Mouse (Mus musculus): ENCODE measurements around the gene Rnf151. TPM values are rescaled to one million over a fixed set of nuclear protein-coding genes. Genes with fewer than 3 reads are reported as not detected.
A peak's percentile ranks its signal among the peaks of the same experiment; 100 is the strongest.

Gene Rnf151
- polyA plus RNA-seq, 1 experiment from 2014 or later, result 0.36 TPM

- 21% methylated on average over 23 of the region's 23 CpGs for WGBS
- Histone ChIP-seq H3K36me3 (ENCODE audit: control insufficient read depth, insufficient read depth, low read length) (no peaks in the 10 kb centered on the region), H3K9ac (ENCODE audit: low read length) (peak overlapping the region; percentile 43; the same call in 1 of the 2 replicates), H3K27me3 (ENCODE audit: control insufficient read depth, insufficient read depth, low read length) (peaks cover 32% of the 10 kb centered on the region), H3K27ac (ENCODE audit: low read depth, low read length) (no peak overlapping the region), H3K4me2 (ENCODE audit: low read depth, low read length, severe bottlenecking) (peak overlapping the region; percentile 44), H3K4me1 (replicated peaks; ENCODE audit: control insufficient read depth, insufficient read depth, low read length) (0 out of 2 replicates have a peak, but pooled peaks cover 7% of the 10 kb centered on the region), H3K9me3 (ENCODE audit: control insufficient read depth, low read length) (no peaks in the 10 kb centered on the region), H3K4me3 (ENCODE audit: low read depth, low read length) (peak overlapping the region; percentile 22; the same call in 1 of the 2 replicates)
- no peak for ATAC-seq (replicated peaks; ENCODE audit: low FRiP score)
- no peak for DNase-seq (ENCODE audit: low spot score)
Observed at GRCm38 (mm10) chr17:24687599-24687998, 30.3 kb downstream of the Rnf151 start.

GRCm38 (mm10) chr17:24687146-24687595 is 30.7 kb downstream of the Rnf151 start:
- Histone ChIP-seq H3K9ac (ENCODE audit: low read length) (peak overlapping the region; percentile 43; the same call in 1 of the 2 replicates), H3K36me3 (ENCODE audit: control insufficient read depth, insufficient read depth, low read length) (no peaks in the 10 kb centered on the region), H3K4me3 (ENCODE audit: low read depth, low read length) (peak overlapping the region; percentile 22; the same call in 1 of the 2 replicates), H3K4me1 (replicated peaks; ENCODE audit: control insufficient read depth, insufficient read depth, low read length) (0 out of 2 replicates have a peak, but pooled peaks cover 7% of the 10 kb centered on the region), H3K27ac (ENCODE audit: low read depth, low read length) (no peak overlapping the region), H3K9me3 (ENCODE audit: control insufficient read depth, low read length) (no peaks in the 10 kb centered on the region), H3K4me2 (ENCODE audit: low read depth, low read length, severe bottlenecking) (peak overlapping the region; percentile 44), H3K27me3 (ENCODE audit: control insufficient read depth, insufficient read depth, low read length) (peaks cover 32% of the 10 kb centered on the region)
- 1% methylated on average over 24 of the region's 25 CpGs for WGBS
- ATAC-seq (replicated peaks; ENCODE audit: low FRiP score) (peak; percentile 59), DNase-seq (ENCODE audit: low spot score) (peak; percentile 74)

- H3K4me1 ChIP-seq (replicated peaks; ENCODE audit: control insufficient read depth, insufficient read depth, low read length), result 0 out of 2 replicates have a peak, but pooled peaks cover 7% of the 10 kb centered on the region
- 20% methylated on average over 16 of the region's 16 CpGs for WGBS
Observed at GRCm38 (mm10) chr17:24686514-24686913, 31.3 kb downstream of the Rnf151 start.

GRCm38 (mm10) chr17:24677500-24678080 is 40.3 kb downstream of the Rnf151 start:
- WGBS, result 93% methylated on average over 24 of the region's 24 CpGs
- DNase-seq (ENCODE audit: low spot score) (no peak), ATAC-seq (replicated peaks; ENCODE audit: low FRiP score) (no peak)
- peaks cover 13% of the 10 kb centered on the region; the same call in 1 of the 2 replicates for H3K36me3 ChIP-seq (ENCODE audit: control insufficient read depth, insufficient read depth, low read length)
- H3K9me3 ChIP-seq (ENCODE audit: control insufficient read depth, low read length), result no peaks in the 10 kb centered on the region
- no peaks in the 10 kb centered on the region for H3K27me3 ChIP-seq (ENCODE audit: control insufficient read depth, insufficient read depth, low read length)
- no peak overlapping the region for H3K4me3 ChIP-seq (ENCODE audit: low read depth, low read length)
- no peak overlapping the region for H3K4me2 ChIP-seq (ENCODE audit: low read depth, low read length, severe bottlenecking)
- no peaks in the 10 kb centered on the region for H3K4me1 ChIP-seq (replicated peaks; ENCODE audit: control insufficient read depth, insufficient read depth, low read length)
- H3K27ac ChIP-seq (ENCODE audit: low read depth, low read length), result no peak overlapping the region
- no peak overlapping the region for H3K9ac ChIP-seq (ENCODE audit: low read length)

More at GRCm38 (mm10) chr17:24686514-24686913, 31.3 kb downstream of the Rnf151 start:
- Histone ChIP-seq H3K9me3 (ENCODE audit: control insufficient read depth, low read length) (no peaks in the 10 kb centered on the region), H3K4me2 (ENCODE audit: low read depth, low read length, severe bottlenecking) (peak overlapping the region; percentile 32), H3K36me3 (ENCODE audit: control insufficient read depth, insufficient read depth, low read length) (no peaks in the 10 kb centered on the region), H3K27me3 (ENCODE audit: control insufficient read depth, insufficient read depth, low read length) (peaks cover 32% of the 10 kb centered on the region), H3K9ac (ENCODE audit: low read length) (no peak overlapping the region), H3K4me3 (ENCODE audit: low read depth, low read length) (no peak overlapping the region), H3K27ac (ENCODE audit: low read depth, low read length) (no peak overlapping the region)
- ATAC-seq (replicated peaks; ENCODE audit: low FRiP score) (no peak), DNase-seq (ENCODE audit: low spot score) (no peak)

- H3K36me3 ChIP-seq (ENCODE audit: control insufficient read depth, insufficient read depth, low read length), result peaks cover 13% of the 10 kb centered on the region; the same call in 1 of the 2 replicates
- no peaks in the 10 kb centered on the region for H3K27me3 ChIP-seq (ENCODE audit: control insufficient read depth, insufficient read depth, low read length)
- H3K27ac ChIP-seq (ENCODE audit: low read depth, low read length), result no peak overlapping the region
- H3K4me1 ChIP-seq (replicated peaks; ENCODE audit: control insufficient read depth, insufficient read depth, low read length), result no peaks in the 10 kb centered on the region; the same call in 1 of the 2 replicates
- DNase-seq (ENCODE audit: low spot score) (no peak), ATAC-seq (replicated peaks; ENCODE audit: low FRiP score) (no peak)
- no peak overlapping the region for H3K4me3 ChIP-seq (ENCODE audit: low read depth, low read length)
- no peaks in the 10 kb centered on the region for H3K9me3 ChIP-seq (ENCODE audit: control insufficient read depth, low read length)
- no peak overlapping the region for H3K4me2 ChIP-seq (ENCODE audit: low read depth, low read length, severe bottlenecking)
- no peak overlapping the region for H3K9ac ChIP-seq (ENCODE audit: low read length)
- 96% methylated on average over 5 of the region's 5 CpGs for WGBS
Observed at GRCm38 (mm10) chr17:24676877-24677276, 41.0 kb downstream of the Rnf151 start.

- Histone ChIP-seq H3K4me2 (ENCODE audit: low read depth, low read length, severe bottlenecking) (no peak overlapping the region), H3K9me3 (ENCODE audit: control insufficient read depth, low read length) (no peaks in the 10 kb centered on the region), H3K4me1 (replicated peaks; ENCODE audit: control insufficient read depth, insufficient read depth, low read length) (peaks cover 3% of the 10 kb centered on the region), H3K9ac (ENCODE audit: low read length) (no peak overlapping the region), H3K4me3 (ENCODE audit: low read depth, low read length) (no peak overlapping the region), H3K27ac (ENCODE audit: low read depth, low read length) (no peak overlapping the region), H3K36me3 (ENCODE audit: control insufficient read depth, insufficient read depth, low read length) (peaks cover 13% of the 10 kb centered on the region; the same call in 1 of the 2 replicates), H3K27me3 (ENCODE audit: control insufficient read depth, insufficient read depth, low read length) (no peaks in the 10 kb centered on the region)
- peak; percentile 80 for DNase-seq (ENCODE audit: low spot score)
- 54% methylated on average over 2 of the region's 2 CpGs for WGBS
- 0 out of 2 replicates have a peak, but pooled peaks have one; percentile 46 for ATAC-seq (replicated peaks; ENCODE audit: low FRiP score)
Observed at GRCm38 (mm10) chr17:24676187-24676586, 41.7 kb downstream of the Rnf151 start.

- peaks cover 11% of the 10 kb centered on the region for H3K4me1 ChIP-seq (replicated peaks; ENCODE audit: control insufficient read depth, insufficient read depth, low read length)
- H3K36me3 ChIP-seq (ENCODE audit: control insufficient read depth, insufficient read depth, low read length), result peaks cover 6% of the 10 kb centered on the region; the same call in 1 of the 2 replicates
- H3K4me2 ChIP-seq (ENCODE audit: low read depth, low read length, severe bottlenecking), result no peak overlapping the region
- ATAC-seq (replicated peaks; ENCODE audit: low FRiP score) (no peak), DNase-seq (ENCODE audit: low spot score) (no peak)
- no peak overlapping the region for H3K27ac ChIP-seq (ENCODE audit: low read depth, low read length)
- WGBS, result 85% methylated on average over 7 of the region's 7 CpGs
- H3K9me3 ChIP-seq (ENCODE audit: control insufficient read depth, low read length), result no peaks in the 10 kb centered on the region
- no peak overlapping the region for H3K9ac ChIP-seq (ENCODE audit: low read length)
- no peaks in the 10 kb centered on the region for H3K27me3 ChIP-seq (ENCODE audit: control insufficient read depth, insufficient read depth, low read length)
- no peak overlapping the region for H3K4me3 ChIP-seq (ENCODE audit: low read depth, low read length)
Observed at GRCm38 (mm10) chr17:24674277-24674676, 43.6 kb downstream of the Rnf151 start.

- WGBS, result 31% methylated on average over 5 of the region's 5 CpGs
- no peaks in the 10 kb centered on the region for H3K9me3 ChIP-seq (ENCODE audit: control insufficient read depth, low read length)
- no peak overlapping the region for H3K27ac ChIP-seq (ENCODE audit: low read depth, low read length)
- no peak for ATAC-seq (replicated peaks; ENCODE audit: low FRiP score)
- no peak for DNase-seq (ENCODE audit: low spot score)
- peak overlapping the region; percentile 17; the same call in 1 of the 2 replicates for H3K9ac ChIP-seq (ENCODE audit: low read length)
- no peaks in the 10 kb centered on the region for H3K27me3 ChIP-seq (ENCODE audit: control insufficient read depth, insufficient read depth, low read length)
- no peak overlapping the region for H3K4me3 ChIP-seq (ENCODE audit: low read depth, low read length)
- 0 out of 2 replicates have a peak overlapping the region, but pooled peaks have one; percentile 8 for H3K4me2 ChIP-seq (ENCODE audit: low read depth, low read length, severe bottlenecking)
- no peaks in the 10 kb centered on the region; the same call in 1 of the 2 replicates for H3K36me3 ChIP-seq (ENCODE audit: control insufficient read depth, insufficient read depth, low read length)
- peaks cover 13% of the 10 kb centered on the region for H3K4me1 ChIP-seq (replicated peaks; ENCODE audit: control insufficient read depth, insufficient read depth, low read length)
Observed at GRCm38 (mm10) chr17:24672141-24672540, 45.7 kb downstream of the Rnf151 start.
